10 mouse cellular contexts compared by ENCODE assay signal in the genomic region with DNA sequence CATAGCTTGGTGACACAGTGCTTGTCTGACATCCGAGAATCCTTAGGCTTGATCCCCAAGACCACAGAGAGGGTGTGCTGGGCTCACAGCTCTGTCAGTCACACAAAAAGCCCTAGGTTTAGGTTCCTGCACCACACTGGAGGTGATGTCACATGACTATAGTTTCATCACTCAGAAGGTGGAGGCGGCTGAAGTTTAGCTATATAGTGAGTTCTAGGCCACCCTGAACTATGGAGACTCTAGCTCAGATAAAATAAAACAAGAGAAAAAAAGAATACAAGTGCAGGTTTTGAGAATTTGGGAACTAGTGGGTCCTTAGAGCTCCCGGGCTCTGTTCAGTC. TPM values are rescaled to one million over a fixed set of nuclear protein-coding genes. Genes with fewer than 3 reads are reported as not detected.
A peak's percentile ranks its signal among the peaks of the same experiment; 100 is the strongest.
DNase-seq lines count a peak whose midpoint lies in the region; ATAC-seq and TF ChIP-seq lines count a peak whose summit lies in the region.
"Had no signal": no experiment of that assay in that cellular context is flagged by ENCODE, and none has a peak within 500 bp of the region (broad histone marks: within the 10 kb centered on the region; RNA-seq: fewer than 3 reads in every experiment).

No protein-coding gene starts in this region.

- H3K27me3 ChIP-seq in myocyte (ENCODE audit: control insufficient read depth, insufficient read depth, insufficient read length): no peaks in the 10 kb centered on the region
- no peaks in the 10 kb centered on the region for H3K27me3 ChIP-seq in midbrain, embryonic 14.5 days (ENCODE audit: control insufficient read depth, insufficient read depth, low read length)

- no peak overlapping the region for H3ac ChIP-seq in myocyte (ENCODE audit: control insufficient read depth, insufficient read length)

- intact Hi-C loops in gastrocnemius, adult 2 months (cut with DNase I): no loop called here
- intact Hi-C loops in left cerebral cortex, adult 2 months (cut with DNase I): no loop called here
- intact Hi-C loops in left cerebral cortex, postnatal 14 days (cut with DNase I): no loop called here

- no peak for TF ChIP-seq POLR2A in embryonic fibroblast, embryonic 13.5 days (IDR thresholded peaks at IDR 0.05; ENCODE audit: low read depth, low read length)
- no peak for TF ChIP-seq POLR2A in myocyte (IDR thresholded peaks at IDR 0.05; ENCODE audit: insufficient read length, low read depth)

- peak overlapping the region; percentile 53 for H3K4me2 ChIP-seq in myocyte (ENCODE audit: low read depth)
- H3K4me2 ChIP-seq in midbrain, embryonic 14.5 days (ENCODE audit: low read length): no peak overlapping the region

- H3K36me3 ChIP-seq in myocyte (ENCODE audit: control insufficient read depth, insufficient read depth): no peaks in the 10 kb centered on the region
- H3K36me3 ChIP-seq in midbrain, embryonic 14.5 days (ENCODE audit: control insufficient read depth, insufficient read depth, low read length): no peaks in the 10 kb centered on the region
- H3K36me3 ChIP-seq: midbrain, embryonic 10.5 days had no signal

- H3K4me1 ChIP-seq in embryonic fibroblast, embryonic 13.5 days (ENCODE audit: control insufficient read depth, insufficient read depth, low read length): peaks cover 10% of the 10 kb centered on the region
- H3K4me1 ChIP-seq in midbrain, embryonic 14.5 days (ENCODE audit: control insufficient read depth, insufficient read depth, low read length): no peaks in the 10 kb centered on the region

- no peak for ATAC-seq in midbrain, embryonic 14.5 days (ENCODE audit: low FRiP score, low TSS enrichment)

- no peaks in the 10 kb centered on the region for H3K9me3 ChIP-seq in midbrain, embryonic 14.5 days (ENCODE audit: control insufficient read depth, low read length)
- H3K9me3 ChIP-seq: midbrain, embryonic 10.5 days had no signal

- no peak for TF ChIP-seq CTCF in gastrocnemius, adult 2 months (IDR thresholded peaks at IDR 0.05)
- TF ChIP-seq CTCF in left cerebral cortex, adult 2 months (IDR thresholded peaks at IDR 0.05): no peak
- no peak for TF ChIP-seq CTCF in embryonic fibroblast, embryonic 13.5 days (IDR thresholded peaks at IDR 0.05; ENCODE audit: borderline replicate concordance, insufficient read depth, low read length)

- H3K4me3 ChIP-seq in gastrocnemius, adult 2 months: peak overlapping the region; percentile 34
- H3K4me3 ChIP-seq in left cerebral cortex, adult 2 months: no peak overlapping the region
- H3K4me3 ChIP-seq in embryonic fibroblast, embryonic 13.5 days (ENCODE audit: insufficient read depth, low read length): no peak overlapping the region
- H3K4me3 ChIP-seq in myocyte: no peak overlapping the region
- H3K4me3 ChIP-seq in midbrain, embryonic 14.5 days (replicated peaks; ENCODE audit: low read depth, low read length): no peak overlapping the region
- H3K4me3 ChIP-seq: midbrain, embryonic 10.5 days had no signal

- no peaks in the 10 kb centered on the region for H3K79me2 ChIP-seq in myocyte (ENCODE audit: control insufficient read depth, insufficient read depth)

- H3K27ac ChIP-seq in gastrocnemius, adult 2 months: peak overlapping the region; percentile 88
- peak overlapping the region; percentile 60 for H3K27ac ChIP-seq in left cerebral cortex, adult 2 months
- H3K27ac ChIP-seq in embryonic fibroblast, embryonic 13.5 days (ENCODE audit: insufficient read depth, low read length): peak overlapping the region; percentile 97
- no peak overlapping the region for H3K27ac ChIP-seq in midbrain, embryonic 14.5 days (replicated peaks; ENCODE audit: low read depth, low read length)
- H3K27ac ChIP-seq: midbrain, embryonic 10.5 days had no signal

- no peak overlapping the region for H3K9ac ChIP-seq in midbrain, embryonic 14.5 days (replicated peaks; ENCODE audit: low read length)

- WGBS in midbrain, embryonic 14.5 days: 90% methylated on average over 3 of the region's 3 CpGs

- no peak for DNase-seq in gastrocnemius, adult 2 months
- no peak for DNase-seq in gastrocnemius, adult 18-20 months (ENCODE audit: low spot score)
- no peak for DNase-seq in left cerebral cortex, adult 2 months (ENCODE audit: extremely low spot score in 1 of 2, low spot score in 2 of 2)
- no peak for DNase-seq in left cerebral cortex, postnatal 14 days (ENCODE audit: low spot score in 2 of 2)
- DNase-seq in right cerebral cortex, postnatal 25 days: no peak
- DNase-seq in midbrain, embryonic 14.5 days: no peak
- DNase-seq: thymus, postnatal 36 days had no signal

TF ChIP-seq in myocyte, 11 proteins besides CTCF, POLR2A, EP300 and RAD21:
- TF ChIP-seq SRF (IDR thresholded peaks at IDR 0.05; ENCODE audit: control insufficient read depth, insufficient read length, low read depth) (no peak), E2F4 (IDR thresholded peaks at IDR 0.05; ENCODE audit: insufficient read depth) (no peak), POLR2AphosphoS2 (IDR thresholded peaks at IDR 0.05; ENCODE audit: insufficient read length, low read depth) (peak; percentile 22), USF1 (IDR thresholded peaks at IDR 0.05; ENCODE audit: low read depth) (peak; percentile 39)

RNA-seq across cellular contexts. Expression of gene Mcl1, which starts 7.6 kb away (rescaled TPM):
- total RNA-seq in gastrocnemius, adult 2 months (2021): 100 to 1,000 TPM; 110 to 123 TPM
- 10 to 100 TPM; 96.0 to 99.4 TPM for total RNA-seq in gastrocnemius, adult 18-20 months (2021)
- 10 to 100 TPM; 52.7 to 60.9 TPM for total RNA-seq in left cerebral cortex, adult 2 months (2021)
- total RNA-seq in left cerebral cortex, postnatal 14 days (2021): 10 to 100 TPM; 58.6 to 69.2 TPM
- polyA plus RNA-seq in embryonic fibroblast, embryonic 13.5 days (2011; ENCODE audit: insufficient read length, low read depth, missing spikeins): 109 and 118 TPM in 2 replicates
- polyA plus RNA-seq in myocyte (2012; fragmentation: generic; extraction: Trizol): 51.6 TPM
- 44.1 and 65.7 TPM in 2 replicates for polyA plus RNA-seq in midbrain, embryonic 14.5 days (2014; fragmentation: Nextera tagmentation; extraction: Ambion mirVana)

RNA-seq across cellular contexts. Expression of gene Ensa, which starts 26.2 kb away (rescaled TPM):
- 100 to 1,000 TPM in 1 of 2 experiments, 10 to 100 TPM in 1; 97.2 to 102 TPM for total RNA-seq in gastrocnemius, adult 2 months (2021)
- total RNA-seq in gastrocnemius, adult 18-20 months (2021): 100 to 1,000 TPM in 1 of 2 experiments, 10 to 100 TPM in 1; 95.9 to 106 TPM
- 100 to 1,000 TPM; 349 to 358 TPM for total RNA-seq in left cerebral cortex, adult 2 months (2021)
- total RNA-seq in left cerebral cortex, postnatal 14 days (2021): 100 to 1,000 TPM; 332 to 337 TPM
- 71.5 and 86.4 TPM in 2 replicates for polyA plus RNA-seq in embryonic fibroblast, embryonic 13.5 days (2011; ENCODE audit: insufficient read length, low read depth, missing spikeins)
- polyA plus RNA-seq in myocyte (2012; fragmentation: generic; extraction: Trizol): 65.3 TPM
- polyA plus RNA-seq in midbrain, embryonic 14.5 days (2014; fragmentation: Nextera tagmentation; extraction: Ambion mirVana): 97.0 and 103 TPM in 2 replicates

RNA-seq across cellular contexts. Expression of gene Adamtsl4, which starts 36.7 kb away (rescaled TPM):
- total RNA-seq in gastrocnemius, adult 2 months (2021): 10 to 100 TPM; 17.2 to 32.0 TPM
- total RNA-seq in gastrocnemius, adult 18-20 months (2021): 10 to 100 TPM; 25.9 to 30.8 TPM
- total RNA-seq in left cerebral cortex, adult 2 months (2021): 1 to 10 TPM; 6.8 to 7.7 TPM
- 1 to 10 TPM; 2.0 TPM for total RNA-seq in left cerebral cortex, postnatal 14 days (2021)
- polyA plus RNA-seq in embryonic fibroblast, embryonic 13.5 days (2011; ENCODE audit: insufficient read length, low read depth, missing spikeins): 18.9 and 26.4 TPM in 2 replicates
- polyA plus RNA-seq in myocyte (2012; fragmentation: generic; extraction: Trizol): 4.6 TPM
- polyA plus RNA-seq in midbrain, embryonic 14.5 days (2014; fragmentation: Nextera tagmentation; extraction: Ambion mirVana): 0.80 and 1.1 TPM in 2 replicates
